Mouse (Mus musculus): ENCODE data around the gene Gnao1. TPM values are rescaled to one million over a fixed set of nuclear protein-coding genes. Genes with fewer than 3 reads are reported as not detected.

Gnao1 gene
- polyA plus RNA-seq, 2 experiments = 0.14 to 0.37 TPM

GRCm38 (mm10) chr8:93888150-93888676, 78.4 kb downstream of the Gnao1 start:
- DNase-seq (ENCODE audit: low read depth in 3 of 3, low spot score in 3 of 3) (no peak), ATAC-seq (ENCODE audit: insufficient read depth) (no peak)
- TF ChIP-seq CTCF (IDR thresholded peaks at IDR 0.05; ENCODE audit: low read depth) (no peak), EP300 (IDR thresholded peaks at IDR 0.05; ENCODE audit: low read depth) (no peak)
- H3K9ac ChIP-seq (replicated peaks) = no peak overlapping the region
- no peak overlapping the region for H3K4me3 ChIP-seq (ENCODE audit: insufficient read depth in 1 of 2, low read depth in 2 of 2, low read length in 2 of 2)
- no peaks in the 10 kb centered on the region for H3K9me3 ChIP-seq (ENCODE audit: control insufficient read depth, low read length)
- 0 out of 4 replicates have a peak, but pooled peaks cover 0 to 3% of the 10 kb centered on the region in 2 experiments for H3K4me1 ChIP-seq (replicated peaks; ENCODE audit: control insufficient read depth in 2 of 2, insufficient read depth in 2 of 2, low read length in 1 of 2)
- no peak overlapping the region for H3K27ac ChIP-seq
- no peaks in the 10 kb centered on the region for H3K36me3 ChIP-seq (replicated peaks; ENCODE audit: control insufficient read depth, insufficient read depth, low read depth)
- H3K4me2 ChIP-seq (ENCODE audit: low read depth) = no peak overlapping the region
- no peaks in the 10 kb centered on the region for H3K27me3 ChIP-seq (ENCODE audit: control insufficient read depth, insufficient read depth, low read length)
- 33% methylated on average over 4 of the region's 4 CpGs for WGBS (ENCODE audit: insufficient replicate concordance)

- no peak overlapping the region for H3K27ac ChIP-seq
- ATAC-seq (ENCODE audit: insufficient read depth) = no peak
Observed at GRCm38 (mm10) chr8:93888702-93889480, 79.1 kb downstream of the Gnao1 start.

GRCm38 (mm10) chr8:93893556-93893955, 83.8 kb downstream of the Gnao1 start:
- Histone ChIP-seq H3K27ac (no peak overlapping the region), H3K4me3 (ENCODE audit: insufficient read depth in 1 of 2, low read depth in 2 of 2, low read length in 2 of 2) (no peak overlapping the region), H3K9me3 (ENCODE audit: control insufficient read depth, low read length) (no peaks in the 10 kb centered on the region), H3K9ac (replicated peaks) (no peak overlapping the region), H3K4me2 (ENCODE audit: low read depth) (no peak overlapping the region), H3K27me3 (ENCODE audit: control insufficient read depth, insufficient read depth, low read length) (no peaks in the 10 kb centered on the region), H3K4me1 (replicated peaks; ENCODE audit: control insufficient read depth in 2 of 2, insufficient read depth in 2 of 2, low read length in 1 of 2) (0 out of 4 replicates have a peak, but pooled peaks cover 0 to under 1% of the 10 kb centered on the region in 2 experiments), H3K36me3 (replicated peaks; ENCODE audit: control insufficient read depth, insufficient read depth, low read depth) (no peaks in the 10 kb centered on the region)
- ATAC-seq (ENCODE audit: insufficient read depth) (no peak), DNase-seq (ENCODE audit: low read depth in 3 of 3, low spot score in 3 of 3) (no peak)
- TF ChIP-seq CTCF (IDR thresholded peaks at IDR 0.05; ENCODE audit: low read depth) (no peak), EP300 (IDR thresholded peaks at IDR 0.05; ENCODE audit: low read depth) (no peak)
- 57% methylated on average over 3 of the region's 3 CpGs for whole genome bisulfite sequencing (ENCODE audit: insufficient replicate concordance)

More at GRCm38 (mm10) chr8:93888702-93889480, 79.1 kb downstream of the Gnao1 start:
- H3K27me3 ChIP-seq (ENCODE audit: control insufficient read depth, insufficient read depth, low read length) = no peaks in the 10 kb centered on the region
- no peak overlapping the region for H3K4me2 ChIP-seq (ENCODE audit: low read depth)
- TF ChIP-seq EP300 (IDR thresholded peaks at IDR 0.05; ENCODE audit: low read depth) (no peak), CTCF (IDR thresholded peaks at IDR 0.05; ENCODE audit: low read depth) (no peak)
- H3K4me1 ChIP-seq (replicated peaks; ENCODE audit: control insufficient read depth in 2 of 2, insufficient read depth in 2 of 2, low read length in 1 of 2) = 0 out of 4 replicates have a peak, but pooled peaks cover 0 to 3% of the 10 kb centered on the region in 2 experiments
- H3K9me3 ChIP-seq (ENCODE audit: control insufficient read depth, low read length) = no peaks in the 10 kb centered on the region
- no peak overlapping the region for H3K4me3 ChIP-seq (ENCODE audit: insufficient read depth in 1 of 2, low read depth in 2 of 2, low read length in 2 of 2)
- no peaks in the 10 kb centered on the region for H3K36me3 ChIP-seq (replicated peaks; ENCODE audit: control insufficient read depth, insufficient read depth, low read depth)
- WGBS (ENCODE audit: insufficient replicate concordance) = 52% methylated on average over 11 of the region's 11 CpGs
- no peak for DNase-seq (ENCODE audit: low read depth in 3 of 3, low spot score in 3 of 3)
- H3K9ac ChIP-seq (replicated peaks) = no peak overlapping the region

GRCm38 (mm10) chr8:93896841-93897551, 87.2 kb downstream of the Gnao1 start:
- TF ChIP-seq EP300 (IDR thresholded peaks at IDR 0.05; ENCODE audit: low read depth) (no peak), CTCF (IDR thresholded peaks at IDR 0.05; ENCODE audit: low read depth) (no peak)
- Histone ChIP-seq H3K9me3 (ENCODE audit: control insufficient read depth, low read length) (no peaks in the 10 kb centered on the region), H3K27ac (no peak overlapping the region), H3K4me3 (ENCODE audit: insufficient read depth in 1 of 2, low read depth in 2 of 2, low read length in 2 of 2) (no peak overlapping the region), H3K4me2 (ENCODE audit: low read depth) (no peak overlapping the region), H3K4me1 (replicated peaks; ENCODE audit: control insufficient read depth in 2 of 2, insufficient read depth in 2 of 2, low read length in 1 of 2) (peaks cover 4 to 7% of the 10 kb centered on the region in 2 experiments; a peak in 3 of 4 replicates), H3K36me3 (replicated peaks; ENCODE audit: control insufficient read depth, insufficient read depth, low read depth) (no peaks in the 10 kb centered on the region), H3K9ac (replicated peaks) (no peak overlapping the region), H3K27me3 (ENCODE audit: control insufficient read depth, insufficient read depth, low read length) (no peaks in the 10 kb centered on the region)
- ATAC-seq (ENCODE audit: insufficient read depth) (no peak), DNase-seq (ENCODE audit: low read depth in 3 of 3, low spot score in 3 of 3) (no peak)
- 63% methylated on average over 7 of the region's 7 CpGs for WGBS (ENCODE audit: insufficient replicate concordance)

- no peak overlapping the region for H3K4me3 ChIP-seq (ENCODE audit: insufficient read depth in 1 of 2, low read depth in 2 of 2, low read length in 2 of 2)
- TF ChIP-seq EP300 (IDR thresholded peaks at IDR 0.05; ENCODE audit: low read depth) = no peak
- TF ChIP-seq CTCF (IDR thresholded peaks at IDR 0.05; ENCODE audit: low read depth) = no peak
Observed at GRCm38 (mm10) chr8:93898570-93898969, 88.8 kb downstream of the Gnao1 start.

More at GRCm38 (mm10) chr8:93898570-93898969, 88.8 kb downstream of the Gnao1 start:
- Histone ChIP-seq H3K4me2 (ENCODE audit: low read depth) (no peak overlapping the region), H3K27me3 (ENCODE audit: control insufficient read depth, insufficient read depth, low read length) (no peaks in the 10 kb centered on the region), H3K36me3 (replicated peaks; ENCODE audit: control insufficient read depth, insufficient read depth, low read depth) (no peaks in the 10 kb centered on the region), H3K4me1 (replicated peaks; ENCODE audit: control insufficient read depth in 2 of 2, insufficient read depth in 2 of 2, low read length in 1 of 2) (peaks cover 4 to 14% of the 10 kb centered on the region in 2 experiments; a peak in 3 of 4 replicates), H3K9me3 (ENCODE audit: control insufficient read depth, low read length) (no peaks in the 10 kb centered on the region), H3K27ac (no peak overlapping the region), H3K9ac (replicated peaks) (no peak overlapping the region)
- no peak for DNase-seq (ENCODE audit: low read depth in 3 of 3, low spot score in 3 of 3)
- 56% methylated on average over 4 of the region's 4 CpGs for WGBS (ENCODE audit: insufficient replicate concordance)
- no peak for ATAC-seq (ENCODE audit: insufficient read depth)
